Mouse (Mus musculus) duodenum, adult 2 months (tissue): ENCODE data around the gene Gpr156. TPM values are rescaled to one million over a fixed set of nuclear protein-coding genes. Genes with fewer than 3 reads are reported as not detected.

Source experiments
- polyA plus RNA-seq: library from polyadenylated mRNA; depleted of rRNA; stranded (reverse); fragments of >200 nt; gene quantifications from 2 replicates; pipeline ENCODE4 v1.2.3, GENCODE M21; 2012; ENCODE audit warnings: low replicate concordance; rRNA removed

The Gpr156 gene
- polyA plus RNA-seq: 0.04 and 0.06 TPM in 2 replicates

DNA sequence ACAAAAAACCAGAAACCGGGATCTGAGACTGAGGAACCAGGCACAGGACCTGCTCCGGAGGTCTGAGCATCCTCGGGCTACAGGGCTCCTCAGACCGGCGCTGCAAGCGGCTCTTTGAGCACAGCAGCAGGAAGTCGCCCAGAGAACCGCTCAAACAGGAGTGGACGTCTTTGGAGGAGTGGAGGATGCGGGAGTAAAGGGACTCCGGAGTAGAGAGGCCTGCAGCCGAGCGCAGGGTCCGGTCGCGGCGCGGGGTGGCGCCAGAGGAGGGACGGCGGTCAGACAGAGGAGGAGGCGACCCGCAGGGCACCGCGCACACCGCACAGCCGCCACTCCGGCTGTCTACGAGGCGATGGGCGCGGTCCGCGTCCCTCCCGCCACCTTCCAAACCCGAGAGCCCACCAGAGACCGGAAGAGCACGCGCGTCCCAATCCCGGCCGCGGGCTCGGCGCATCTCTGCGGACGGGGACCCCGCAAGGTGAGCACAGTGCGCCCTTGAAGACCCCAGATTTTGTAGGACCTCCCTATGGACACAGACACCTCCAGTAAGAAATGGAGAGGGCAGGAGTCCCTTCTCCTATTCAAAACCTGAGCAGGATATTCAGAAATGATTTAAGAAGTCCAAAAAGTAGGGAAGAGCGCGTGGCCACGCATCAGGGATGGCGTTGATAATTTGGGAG, at the start of gene Gpr156:
Gene Gpr156 (plus strand): TSS at position 359 of the 680 bp plus-strand sequence.

DNA sequence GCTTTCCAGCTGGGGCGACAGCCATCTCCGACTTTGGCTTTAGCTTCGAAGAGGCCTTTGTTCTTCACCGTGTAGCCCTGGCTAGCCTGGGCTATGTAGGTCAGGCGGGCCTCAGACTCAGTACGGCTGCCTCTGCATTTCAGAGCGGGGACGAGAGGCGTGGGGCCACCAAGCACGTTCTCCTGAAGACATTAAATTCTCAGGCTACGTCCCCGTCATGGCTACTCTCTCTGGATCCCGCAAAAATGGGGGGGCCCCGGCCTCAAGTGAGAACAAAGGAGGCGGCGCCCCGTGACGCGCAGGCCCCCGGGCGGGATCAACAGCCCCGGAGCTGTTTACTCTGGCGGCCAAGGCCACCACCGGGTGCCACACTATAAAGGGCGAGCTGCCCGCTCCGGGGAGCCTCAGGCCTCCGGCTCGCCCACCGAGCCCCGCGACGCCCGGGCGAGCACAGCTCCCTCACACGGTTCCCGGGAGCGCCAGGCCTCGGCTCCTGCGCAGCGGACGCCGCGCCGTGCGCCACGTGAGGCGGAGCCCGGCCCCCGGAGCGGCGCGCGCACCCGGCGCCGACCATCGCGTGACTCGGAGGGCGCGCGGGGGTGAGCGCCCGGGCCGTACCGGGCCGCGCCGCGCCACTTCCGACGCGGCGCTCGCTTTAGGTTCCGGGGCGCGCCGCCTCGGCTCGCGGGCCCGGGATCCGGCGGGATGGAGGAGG, 48.3 kb upstream of the Gpr156 start, which contains the start of gene Lrrc58:
Gene Lrrc58 (plus strand): TSS at position 599 of the 715 bp plus-strand sequence.

Other genes with a start within 250 kb of the Gpr156 start
- 2.6 and 4.6 TPM in 2 replicates for gene Fstl1, start 139.6 kb upstream of the Gpr156 start, polyA plus RNA-seq
- 0.15 TPM in 1 of 2 replicates, not detected in the other for gene Gm36028, start 55.4 kb upstream of the Gpr156 start, polyA plus RNA-seq
- gene Lrrc58, start 48.1 kb upstream of the Gpr156 start, polyA plus RNA-seq: 2.9 and 3.3 TPM in 2 replicates
- gene Gsk3b, start 172.5 kb downstream of the Gpr156 start, polyA plus RNA-seq: 8.8 and 10.9 TPM in 2 replicates